Mouse (Mus musculus): ENCODE results near the gene Zdhhc6.

Zdhhc6 gene

DNA sequence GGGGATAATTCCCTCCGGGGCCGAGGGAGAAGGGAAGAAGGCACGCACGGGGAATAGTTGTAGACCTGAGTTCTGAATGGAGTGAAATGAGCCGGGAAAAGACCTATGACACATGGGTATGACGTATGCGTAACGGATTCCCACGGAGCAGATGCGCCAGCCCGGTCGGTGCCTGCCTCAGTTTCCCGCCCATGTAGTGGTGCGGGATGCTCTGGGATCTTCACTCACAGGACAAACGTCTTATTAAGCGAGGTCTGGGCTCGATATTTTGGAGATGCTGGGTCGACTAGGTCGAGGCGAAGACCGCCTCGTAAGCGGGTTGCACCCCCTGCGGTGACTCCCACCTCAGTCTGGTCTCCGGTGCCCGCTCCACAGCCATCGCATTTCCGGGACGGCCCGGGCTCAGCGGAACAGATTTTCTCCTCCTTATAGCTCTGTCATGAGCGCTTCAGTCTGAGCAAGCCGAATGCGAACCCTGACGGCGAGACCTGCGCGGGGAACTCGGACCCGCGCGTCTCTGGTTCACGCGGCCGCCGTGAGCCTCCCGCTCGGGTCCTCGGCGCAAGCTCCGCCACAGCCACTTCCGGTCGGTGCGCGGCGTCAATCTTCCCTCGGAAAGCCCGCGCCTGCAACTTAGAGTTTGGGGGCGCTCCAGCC, at the start of gene Zdhhc6:
Zdhhc6 (minus strand) TSS at position 581 of the 657 bp plus-strand sequence.
- peak; percentile 58 for DNase-seq (ENCODE audit: low spot score)

DNA sequence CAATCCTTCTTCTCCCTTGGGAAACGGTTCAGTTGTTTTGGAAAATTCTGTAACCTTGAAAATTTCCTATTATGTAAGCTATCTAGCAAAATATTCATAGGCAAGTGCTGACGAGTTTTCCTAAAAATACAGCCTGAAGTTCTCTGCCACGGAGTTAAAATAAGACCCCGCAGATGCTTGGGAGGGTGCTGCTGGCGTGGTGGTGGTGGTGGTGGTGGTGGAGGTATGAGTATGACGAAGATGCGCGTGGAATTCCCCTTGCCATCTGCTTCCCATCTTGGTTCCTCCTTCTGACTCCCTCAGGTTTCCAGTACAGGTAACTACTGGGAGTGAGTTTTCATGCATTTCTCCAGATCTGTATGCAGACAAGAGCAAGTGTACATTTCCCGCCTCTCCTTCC, 46.8 kb upstream of the Zdhhc6 start:
- DNase-seq (ENCODE audit: low spot score): no peak

DNA sequence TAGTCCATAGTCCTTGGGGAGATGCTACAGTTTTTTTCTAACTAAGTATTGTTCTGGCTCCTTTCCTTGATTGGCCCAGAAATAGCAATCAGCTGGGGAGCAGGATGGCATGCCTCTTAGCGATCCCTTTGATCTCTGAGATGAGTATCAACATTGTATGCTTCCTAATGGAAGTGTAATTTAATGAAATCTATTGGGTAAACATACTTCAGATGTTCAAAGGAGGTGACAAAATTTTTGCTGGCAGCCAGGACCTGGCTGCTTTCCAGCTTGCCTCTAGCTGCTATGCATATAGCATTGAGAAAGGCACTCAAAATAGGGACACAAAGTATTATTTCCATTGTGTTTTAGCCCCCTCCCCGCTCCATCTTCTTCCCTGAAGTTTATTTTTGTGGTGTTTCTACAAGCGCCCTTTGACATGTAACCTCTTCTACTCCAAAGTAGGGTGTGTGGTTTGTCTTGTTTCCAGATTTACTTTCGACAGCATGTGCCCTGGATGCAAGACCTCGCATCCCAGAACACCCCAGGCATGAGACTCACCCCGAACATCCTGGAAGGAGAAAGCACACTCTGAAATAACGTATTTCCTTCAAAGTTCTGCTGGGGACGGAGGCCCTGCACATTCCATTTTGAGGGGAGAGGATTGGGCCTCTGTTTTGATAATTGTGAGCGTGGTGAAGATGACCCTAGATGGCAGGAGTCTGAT, 35.0 kb upstream of the Zdhhc6 start:
- no peak for DNase-seq (ENCODE audit: low spot score)

DNA sequence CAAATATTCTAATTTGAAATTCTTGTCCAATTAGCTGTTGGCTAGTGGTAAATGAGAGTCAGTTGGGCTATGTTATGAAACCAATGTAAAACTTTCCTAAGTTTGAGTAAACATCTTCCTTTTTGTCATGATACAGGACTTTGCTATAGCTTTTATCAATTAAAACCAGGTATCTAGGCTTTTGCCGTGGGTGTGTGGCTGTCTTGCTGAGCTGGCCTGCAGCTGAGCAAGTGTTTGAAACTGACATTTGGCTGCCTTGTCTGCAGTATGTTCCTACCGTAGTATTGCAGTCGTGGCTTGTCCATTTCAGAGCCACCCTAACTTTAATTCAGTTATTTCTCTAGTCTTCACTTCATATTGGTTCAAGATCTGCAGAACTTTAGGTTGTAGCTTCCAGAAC, 32.4 kb upstream of the Zdhhc6 start:
- no peak for DNase-seq (ENCODE audit: low spot score)

DNA sequence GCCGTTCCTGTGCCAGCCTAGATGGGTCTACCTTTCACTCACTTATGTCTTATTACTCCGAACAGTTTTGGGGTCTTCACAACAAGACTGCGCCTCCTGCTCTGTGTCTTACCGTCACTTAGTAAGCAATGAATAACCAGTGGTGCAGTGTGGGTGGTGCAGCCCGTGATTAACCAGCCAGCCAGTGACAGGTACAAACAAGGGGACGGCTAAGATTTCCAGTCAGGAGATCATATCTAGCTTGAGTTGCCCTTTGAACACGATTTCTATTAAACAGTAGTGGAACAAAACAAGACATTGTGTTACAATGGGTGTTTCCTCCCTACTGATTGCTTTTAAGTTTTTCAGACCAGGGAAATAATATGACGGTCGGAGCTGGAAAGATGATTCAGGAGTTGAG, 27.4 kb upstream of the Zdhhc6 start:
- no peak for DNase-seq (ENCODE audit: low spot score)

DNA sequence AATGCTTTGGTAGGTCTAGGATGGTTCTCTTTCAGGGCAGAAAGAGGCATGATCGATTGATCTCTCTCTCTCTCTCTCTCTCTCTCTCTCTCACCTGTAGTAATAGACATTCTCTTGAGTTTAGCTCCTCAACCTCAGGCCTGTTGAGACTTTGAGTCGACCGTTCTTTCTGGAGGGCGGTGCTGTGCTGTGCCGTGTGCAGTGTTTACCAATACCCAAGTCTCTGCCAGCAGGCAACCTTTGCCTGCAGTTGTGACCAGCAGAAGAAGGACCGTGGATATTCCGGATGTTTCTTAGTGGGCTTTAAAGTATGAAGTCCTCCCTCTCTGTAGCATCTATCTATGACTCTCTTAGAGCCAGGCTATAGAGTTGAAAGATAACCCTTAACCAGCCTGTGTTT, 26.6 kb upstream of the Zdhhc6 start:
- no peak for DNase-seq (ENCODE audit: low spot score)

DNA sequence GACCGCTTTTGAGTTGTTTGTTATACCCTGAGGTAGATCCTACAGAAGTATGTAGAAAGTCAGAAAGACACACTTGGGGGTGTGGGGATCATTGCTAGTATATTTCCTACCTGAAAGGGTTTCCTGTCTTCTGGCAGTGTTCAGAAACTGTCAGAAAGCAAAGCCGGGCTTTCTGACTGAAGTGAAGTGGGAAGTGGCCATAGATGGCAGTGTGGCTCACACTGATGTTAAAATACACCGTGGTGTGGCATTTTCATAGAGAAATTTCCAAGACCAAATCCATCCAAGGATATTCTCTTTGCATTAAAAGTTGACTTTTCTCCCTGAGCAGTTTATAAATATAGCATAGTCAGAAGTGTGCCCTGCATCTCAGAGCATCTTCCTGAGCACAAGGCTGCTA, 25.5 kb upstream of the Zdhhc6 start:
- no peak for DNase-seq (ENCODE audit: low spot score)

DNA sequence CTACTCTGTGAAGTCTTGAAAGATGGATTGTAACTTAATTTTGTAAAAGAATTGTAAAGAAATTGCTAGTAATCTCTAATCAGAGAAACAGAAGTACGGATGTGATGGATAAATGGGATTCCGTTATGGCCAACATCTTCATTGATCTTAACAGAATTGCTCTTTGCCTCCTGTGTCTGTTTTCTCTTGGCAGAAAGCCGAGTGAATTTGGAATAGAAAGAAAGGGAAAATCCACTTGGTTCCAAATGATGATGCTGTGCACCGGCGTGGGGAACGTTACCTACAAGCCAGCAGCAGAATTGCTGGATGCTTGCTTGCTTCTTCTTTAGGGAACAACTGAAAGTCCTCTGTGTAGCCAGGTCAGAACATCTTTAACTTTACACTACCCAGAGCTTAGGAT, 24.7 kb upstream of the Zdhhc6 start:
- no peak for DNase-seq (ENCODE audit: low spot score)

DNA sequence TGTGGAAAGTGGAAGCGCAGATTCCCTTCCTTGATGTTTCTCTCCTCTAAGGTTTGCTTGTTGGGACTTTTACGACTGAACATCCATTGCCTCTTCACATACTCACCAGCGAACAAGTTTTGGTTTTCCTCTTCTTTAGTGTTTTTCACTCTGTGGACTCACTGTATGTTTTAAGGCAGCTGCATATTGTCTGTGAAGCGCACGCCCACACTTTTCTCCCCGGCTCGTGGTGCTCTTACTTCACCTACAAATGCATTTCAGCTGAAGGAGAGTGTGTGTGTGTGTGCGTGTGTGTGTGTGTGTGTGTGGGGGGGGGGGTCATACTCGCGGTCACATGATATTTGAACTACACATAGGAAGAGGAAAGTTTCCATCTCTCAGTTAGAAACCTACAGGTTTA, 21.8 kb upstream of the Zdhhc6 start:
- no peak for DNase-seq (ENCODE audit: low spot score)

DNA sequence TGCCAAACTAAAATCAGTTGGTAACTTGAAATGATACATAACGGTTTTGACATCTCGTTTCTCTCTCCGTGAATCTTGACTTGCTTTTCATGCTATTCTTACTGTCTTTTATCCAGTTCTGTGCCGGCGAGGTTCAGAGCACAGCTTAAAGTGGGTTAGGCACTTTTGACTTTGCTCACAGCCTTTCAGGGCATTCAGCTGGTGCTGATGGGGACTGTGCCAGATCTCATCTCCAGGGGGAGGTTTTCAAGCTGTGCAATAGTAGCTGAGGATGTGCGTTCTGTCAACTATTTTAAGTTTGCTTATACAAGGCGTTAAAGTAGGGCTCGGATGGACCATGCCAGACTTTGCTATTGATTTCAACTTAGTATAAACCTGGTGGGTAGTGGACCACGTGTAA, 21.2 kb upstream of the Zdhhc6 start:
- no peak for DNase-seq (ENCODE audit: low spot score)

DNA sequence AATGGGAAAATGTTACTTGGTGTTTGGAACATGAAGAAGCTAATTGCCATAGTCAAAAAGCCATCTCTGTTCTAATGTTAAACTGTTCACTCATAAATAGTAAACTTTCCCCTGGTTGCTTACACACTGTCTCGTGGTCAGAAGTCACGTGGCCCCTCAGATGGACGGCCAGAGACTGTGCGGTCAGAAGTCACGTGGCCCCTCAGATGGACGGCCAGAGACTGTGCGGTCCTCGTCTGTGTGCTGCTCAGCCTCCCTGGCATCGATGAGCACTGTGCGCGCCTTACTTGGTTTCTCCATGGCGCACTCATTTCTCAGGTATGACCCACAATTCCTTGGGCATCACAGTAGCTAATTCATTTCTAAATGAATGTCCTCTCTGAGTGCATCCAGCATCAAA, 20.6 kb upstream of the Zdhhc6 start:
- DNase-seq (ENCODE audit: low spot score): no peak

DNA sequence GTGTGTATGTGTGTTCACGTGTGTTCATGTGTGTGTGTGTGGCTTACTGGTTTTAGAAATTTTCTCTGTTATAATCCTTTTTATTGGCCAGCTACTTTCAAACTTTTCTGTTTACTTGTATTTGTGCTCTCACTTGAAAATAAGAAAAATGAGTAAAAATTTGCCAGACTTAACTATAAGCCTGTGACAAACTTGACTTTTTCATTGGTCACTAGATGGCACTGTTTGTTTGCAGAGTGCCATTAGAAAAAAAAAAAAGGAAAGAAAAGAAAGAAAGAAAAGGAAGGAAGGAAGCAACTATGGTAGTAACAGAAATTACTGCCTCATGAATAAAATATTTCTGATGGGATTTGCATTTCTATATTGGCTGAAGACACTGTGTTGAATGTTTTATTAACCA, 20.0 kb upstream of the Zdhhc6 start:
- DNase-seq (ENCODE audit: low spot score): peak; percentile 44

DNA sequence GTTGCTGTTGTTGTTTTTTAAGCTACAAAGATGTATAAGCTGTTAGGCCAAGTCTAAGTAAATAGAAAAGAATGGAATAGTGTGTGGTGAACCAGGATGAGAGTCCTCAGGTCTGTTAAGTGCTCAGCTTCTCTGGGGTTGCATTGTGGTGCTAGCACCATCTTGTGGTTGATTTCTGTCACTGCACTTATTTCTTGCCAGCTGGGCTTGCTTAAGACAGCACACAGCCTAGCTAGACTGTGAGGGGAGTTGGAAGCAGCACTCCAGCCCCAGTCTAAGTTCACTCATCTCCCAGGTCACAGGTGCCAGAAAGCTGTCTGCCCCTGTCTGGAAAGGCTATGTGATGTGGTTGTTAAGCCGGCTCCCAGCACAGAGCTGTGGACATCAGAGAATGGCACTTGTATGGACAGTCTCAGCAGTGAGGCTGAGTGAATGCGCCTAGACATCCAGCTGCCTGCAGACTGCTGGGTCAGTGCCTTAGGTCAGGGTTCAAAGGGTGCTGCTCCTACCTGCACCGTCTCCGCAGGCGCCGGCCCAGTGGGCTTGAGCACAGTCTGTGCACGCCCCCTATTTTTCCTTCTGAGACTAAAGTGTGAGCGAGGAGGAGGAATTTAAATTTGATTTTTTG, 16.9 kb upstream of the Zdhhc6 start:
- DNase-seq (ENCODE audit: low spot score): peak; percentile 84

DNA sequence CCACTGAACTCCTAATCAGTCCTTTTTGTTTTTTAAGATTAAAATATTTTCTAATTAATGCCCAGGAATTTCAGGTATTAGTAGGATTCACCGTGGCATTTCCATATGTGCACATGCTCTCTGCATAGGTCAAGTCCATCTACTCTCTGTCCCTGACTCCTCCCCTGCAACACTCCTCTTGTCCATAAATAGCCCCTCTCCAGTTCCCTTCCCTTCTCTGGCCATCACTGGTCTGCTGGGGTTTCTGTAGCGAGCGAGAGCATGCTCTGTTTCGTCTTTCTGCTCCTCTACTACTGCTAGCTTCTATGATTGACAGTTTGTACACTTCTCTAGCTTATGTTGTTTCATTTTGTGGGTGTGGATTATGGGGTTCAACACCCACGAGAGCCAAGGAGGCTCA, 15.9 kb upstream of the Zdhhc6 start:
- DNase-seq (ENCODE audit: low spot score): no peak

DNA sequence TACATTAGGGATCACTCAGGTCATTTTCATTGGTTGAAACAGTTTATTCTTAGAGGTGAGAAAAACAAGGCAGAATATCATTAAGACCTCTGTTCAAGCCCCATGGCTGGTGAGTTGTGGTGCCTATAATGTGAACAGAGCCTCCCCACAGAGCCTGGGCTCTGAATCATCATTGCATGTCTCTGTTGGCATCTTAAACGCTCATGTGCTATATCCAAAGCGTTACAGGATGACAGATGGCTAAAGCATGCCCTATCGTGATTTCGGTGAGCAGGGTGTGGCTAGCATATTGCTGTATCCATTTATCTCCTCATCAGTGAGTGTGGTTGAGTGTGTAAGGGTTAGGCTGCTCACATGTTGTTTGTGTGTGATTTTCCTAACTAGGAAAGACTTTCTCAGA, 11.7 kb upstream of the Zdhhc6 start:
- DNase-seq (ENCODE audit: low spot score): no peak

DNA sequence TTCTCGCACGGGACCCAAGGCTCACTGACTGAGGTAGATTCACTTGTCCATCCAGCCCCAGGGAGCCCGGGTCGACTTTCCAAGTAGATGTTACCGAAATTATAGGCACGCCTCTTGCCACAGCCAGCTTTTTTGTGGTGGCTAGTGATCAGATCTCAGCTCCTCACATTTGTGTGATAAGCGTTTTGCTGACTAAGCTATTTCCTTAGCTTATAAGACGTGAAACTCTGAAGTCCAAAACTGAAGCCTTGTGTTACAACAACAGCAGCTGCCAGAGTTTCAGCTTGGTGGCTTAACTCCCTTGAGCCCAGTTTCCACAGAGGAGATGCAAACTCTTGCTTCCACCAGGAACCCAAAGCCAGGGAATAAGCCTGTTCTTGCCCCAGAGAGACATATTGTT, 6.8 kb upstream of the Zdhhc6 start:
- DNase-seq (ENCODE audit: low spot score): no peak

DNA sequence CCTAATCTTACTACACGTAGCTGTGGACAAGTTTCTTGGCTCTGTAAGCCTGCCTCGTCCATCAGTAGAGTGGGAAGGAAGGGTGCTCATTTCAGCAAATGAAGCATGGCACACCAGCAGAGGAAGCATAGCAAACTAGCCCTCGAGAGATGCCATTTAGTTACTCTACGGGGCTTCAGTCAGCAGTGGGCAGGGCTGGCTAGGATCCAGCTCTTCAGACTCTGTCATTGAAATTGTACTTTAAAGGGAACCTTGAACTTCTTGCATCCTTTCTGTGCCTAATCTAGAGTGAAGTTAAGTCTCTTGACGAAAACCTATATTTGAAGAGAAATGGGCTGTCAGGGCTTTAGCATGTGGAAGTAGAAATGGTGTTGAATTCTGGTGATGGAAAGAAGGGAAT, 3.7 kb upstream of the Zdhhc6 start:
- DNase-seq (ENCODE audit: low spot score): no peak

DNA sequence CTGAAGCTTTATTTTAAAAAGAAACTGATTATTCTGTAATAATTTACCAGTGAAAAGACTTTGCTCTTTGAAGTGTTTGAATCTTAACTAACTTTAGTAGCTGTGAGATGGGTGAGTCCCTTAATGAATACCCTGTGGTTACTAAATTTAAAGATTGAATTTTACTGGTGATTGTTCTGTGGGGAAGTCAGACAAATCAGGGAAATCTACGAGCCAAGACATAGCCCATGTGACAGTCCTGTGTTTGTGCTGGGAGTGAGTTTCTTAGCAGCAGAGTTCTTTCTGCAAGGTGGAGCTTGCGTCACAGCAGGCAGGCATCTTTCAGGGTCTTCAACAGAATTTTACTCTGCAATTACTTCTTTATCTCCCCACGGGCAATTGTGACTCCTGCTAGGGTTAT, 3.2 kb upstream of the Zdhhc6 start:
- no peak for DNase-seq (ENCODE audit: low spot score)

DNA sequence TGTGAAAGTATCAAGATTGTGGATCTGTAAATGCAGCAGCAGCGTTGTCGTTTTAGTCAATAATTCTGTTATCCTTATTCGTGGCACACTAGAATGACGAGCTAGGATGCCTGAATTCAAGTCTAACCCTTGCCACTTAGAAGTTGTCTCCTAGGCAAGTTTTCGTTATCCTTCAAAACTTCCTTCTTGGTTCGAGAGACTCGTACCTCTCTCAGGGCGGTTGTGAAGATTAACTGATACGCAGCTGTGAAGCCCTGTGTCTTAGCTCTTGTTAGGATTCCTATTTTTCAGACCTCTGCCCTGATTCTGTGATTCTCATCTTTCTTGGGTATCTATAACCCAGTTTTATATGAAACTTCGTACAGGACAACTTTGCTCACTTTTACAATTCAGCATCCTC, 1.1 kb upstream of the Zdhhc6 start:
- DNase-seq (ENCODE audit: low spot score): peak; percentile 10

DNA sequence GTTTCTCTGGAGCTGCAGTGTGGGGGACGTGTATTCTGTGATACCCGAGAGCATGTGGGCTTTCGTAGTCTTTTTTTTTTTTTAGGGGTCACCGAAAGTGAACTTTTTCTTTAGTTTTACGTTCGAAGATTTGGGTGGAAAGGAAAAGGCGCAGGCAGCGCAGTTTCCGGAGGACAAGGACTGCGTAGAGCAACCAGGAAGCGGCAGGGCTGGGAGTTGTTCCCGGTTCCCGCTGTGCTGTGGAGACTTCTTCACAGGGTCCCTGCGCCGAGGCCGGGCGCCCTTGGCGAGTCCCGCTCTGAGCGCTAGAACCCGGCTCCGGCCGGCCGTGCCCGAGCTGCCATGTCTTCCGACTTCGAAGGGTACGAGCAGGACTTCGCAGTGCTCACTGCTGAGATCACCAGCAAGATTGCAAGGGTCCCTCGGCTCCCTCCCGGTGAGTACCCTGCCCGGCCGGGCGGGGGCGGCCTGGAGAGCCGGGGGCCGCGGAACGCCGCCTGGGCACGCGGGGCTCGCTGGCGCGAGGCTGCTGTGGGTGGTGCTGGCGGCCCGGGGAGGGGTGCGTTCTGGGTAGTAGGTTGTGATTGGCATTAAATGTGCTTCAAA, 380 bp upstream of the Zdhhc6 start, which contains the start of gene Vti1a:
Vti1a (plus strand) TSS at position 187 of the 606 bp plus-strand sequence.
- peak; percentile 96 for DNase-seq (ENCODE audit: low spot score)

DNA sequence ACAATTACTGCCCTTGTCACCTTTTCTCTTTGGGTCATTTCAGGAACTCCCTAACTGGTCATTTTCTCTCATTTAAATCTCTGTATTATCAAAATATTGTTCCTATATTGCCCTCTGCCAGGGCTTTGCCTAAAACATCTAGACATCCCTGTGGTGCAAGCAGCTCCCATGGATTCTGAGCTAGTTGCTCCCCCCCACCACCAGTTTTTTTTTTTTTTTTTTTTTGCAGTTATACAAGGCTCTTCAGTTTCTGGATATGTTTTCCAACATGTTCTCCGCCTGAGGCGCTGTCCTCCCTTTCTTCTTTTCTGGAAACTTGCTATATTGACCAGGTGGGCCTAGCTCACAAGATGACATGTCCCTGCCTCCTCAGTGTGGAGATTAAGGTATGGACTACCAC, 2.2 kb downstream of the Zdhhc6 start:
- DNase-seq (ENCODE audit: low spot score): no peak

DNA sequence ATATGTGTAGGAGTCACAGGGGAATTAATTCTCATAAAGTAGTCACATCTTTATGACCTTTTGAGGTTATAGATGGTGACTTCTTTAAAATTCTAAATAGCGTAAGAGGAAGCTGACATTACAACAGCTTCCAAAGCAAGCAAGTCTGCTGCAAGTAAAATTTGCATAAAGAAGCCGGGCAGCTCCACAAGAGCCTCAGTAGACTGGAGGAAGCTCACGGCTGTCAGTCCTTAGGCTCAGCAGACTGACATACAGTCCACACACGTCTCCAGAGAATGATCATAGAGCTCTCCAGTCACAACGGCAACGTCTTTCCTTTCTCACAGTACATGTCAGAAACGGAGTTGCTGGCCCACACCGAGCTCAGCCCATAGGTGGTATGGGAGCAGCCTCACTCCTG, 4.0 kb downstream of the Zdhhc6 start:
- no peak for DNase-seq (ENCODE audit: low spot score)

DNA sequence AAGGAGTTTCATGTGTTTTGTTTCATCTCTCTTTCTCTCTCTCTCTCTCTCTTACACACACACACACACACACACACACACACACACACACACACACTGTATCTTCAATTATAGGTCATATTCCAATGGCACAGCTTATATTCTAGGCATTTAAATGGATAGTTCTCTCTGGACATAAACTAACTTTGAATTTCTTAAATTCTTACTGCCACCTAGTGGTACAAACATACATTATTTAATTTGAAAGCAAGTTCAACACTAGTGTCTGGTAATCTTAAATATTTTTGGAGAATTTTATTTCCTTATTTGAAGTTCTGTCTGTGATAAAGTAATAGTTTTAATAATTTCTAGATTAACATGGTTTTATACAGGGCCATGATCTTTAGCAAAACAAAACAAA, 10.8 kb downstream of the Zdhhc6 start:
- no peak for DNase-seq (ENCODE audit: low spot score)

Measured in embryo, embryonic 10 days (tissue).